Mouse (Mus musculus) ES-E14 (cell line): ENCODE data around the gene Rpl5. TPM values are rescaled to one million over a fixed set of nuclear protein-coding genes. Genes with fewer than 3 reads are reported as not detected.

ENCODE experiments used
- DNase-seq: peaks from one replicate; pipeline ENCODE4 v3.0.0-alpha.2; 2013; ENCODE audit warnings: low read depth, low spot score
- H3K27ac ChIP-seq: 2 replicates; pipeline ENCODE4 v1.5.1; 2012; ENCODE audit warnings: low read depth, mild to moderate bottlenecking, low read length, moderate library complexity, mixed read lengths; ENCODE audit not compliant: poor library complexity, insufficient read depth, severe bottlenecking
- H3K36me3 ChIP-seq: 2 replicates; pipeline ENCODE4 v1.6.1; 2012; ENCODE audit warnings: mild to moderate bottlenecking, low read length, moderate library complexity, mixed read lengths; ENCODE audit not compliant: control insufficient read depth, poor library complexity, insufficient read depth, severe bottlenecking
- H3K4me1 ChIP-seq, 2 experiments: fragments of 150-350 bp in 1 of 2; sonication (generic) in 1 of 2; 2 replicates each; pipeline ENCODE4 v1.6.1; 2012; ENCODE audit warnings: low read length in 2 of 2, mild to moderate bottlenecking in 1 of 2, mixed read lengths in 1 of 2; ENCODE audit not compliant: control insufficient read depth in 2 of 2, insufficient read depth in 2 of 2, poor library complexity in 1 of 2
- H3K4me3 ChIP-seq, 2 experiments: fragments of 150-350 bp in 1 of 2; sonication (generic) in 1 of 2; 2 replicates each; pipeline ENCODE4 v1.5.1; 2012; ENCODE audit warnings: low read length in 2 of 2, low read depth in 1 of 2, mild to moderate bottlenecking in 1 of 2, mixed read lengths in 1 of 2; ENCODE audit not compliant: insufficient read depth in 1 of 2, poor library complexity in 1 of 2, severe bottlenecking in 1 of 2
- H3K9ac ChIP-seq: 2 replicates; pipeline ENCODE4 v1.6.1; 2012; ENCODE audit warnings: low read depth, mild to moderate bottlenecking, low read length, mixed read lengths; ENCODE audit not compliant: poor library complexity, insufficient read depth, severe bottlenecking
- H3K9me3 ChIP-seq: fragments of 150-350 bp; sonication (generic); 2 replicates; pipeline ENCODE4 v1.6.1; 2012; ENCODE audit warnings: low read depth, mild to moderate bottlenecking, low read length; ENCODE audit not compliant: control insufficient read depth, insufficient read depth
- CHD2 ChIP-seq: IDR thresholded peaks from 2 replicates; pipeline ENCODE4 v1.6.1; 2014; ENCODE audit warnings: mild to moderate bottlenecking, low read depth, low read length, inconsistent platforms
- HCFC1 ChIP-seq: IDR thresholded peaks from 2 replicates; pipeline ENCODE4 v1.6.1; 2012; ENCODE audit warnings: low read length, inconsistent platforms, borderline replicate concordance; ENCODE audit not compliant: insufficient read depth
- MAFK ChIP-seq: IDR thresholded peaks from 2 replicates; pipeline ENCODE4 v1.6.1; 2014; ENCODE audit warnings: mild to moderate bottlenecking, low read depth, low read length, inconsistent platforms; ENCODE audit not compliant: insufficient read depth
- ZC3H11A ChIP-seq: IDR thresholded peaks from 2 replicates; pipeline ENCODE4 v1.6.1; 2012; ENCODE audit warnings: low read depth, mild to moderate bottlenecking, inconsistent platforms, low read length, borderline replicate concordance
- ZNF384 ChIP-seq: IDR thresholded peaks from 2 replicates; pipeline ENCODE4 v1.6.1; 2012; ENCODE audit warnings: low read depth, low read length, inconsistent platforms
- in situ Hi-C, 2 experiments: fragments of 600-800 bp; cut with MboI; formaldehyde crosslinking; loops; one replicate each; pipeline ENCODE4 v1.15.1; 2025; ENCODE audit warnings: low sequenced_read_pairs in 2 of 2, inconsistent platforms in 1 of 2; ENCODE audit not compliant: unreplicated experiment in 2 of 2
- total RNA-seq: library from RNA; depleted of rRNA; stranded (reverse); fragments of 300-350 nt; gene quantifications from 2 replicates; pipeline ENCODE4 v1.2.3, GENCODE M21; 2012

Rpl5 gene
- total RNA-seq, 1 experiment, result 752 TPM

DNA sequence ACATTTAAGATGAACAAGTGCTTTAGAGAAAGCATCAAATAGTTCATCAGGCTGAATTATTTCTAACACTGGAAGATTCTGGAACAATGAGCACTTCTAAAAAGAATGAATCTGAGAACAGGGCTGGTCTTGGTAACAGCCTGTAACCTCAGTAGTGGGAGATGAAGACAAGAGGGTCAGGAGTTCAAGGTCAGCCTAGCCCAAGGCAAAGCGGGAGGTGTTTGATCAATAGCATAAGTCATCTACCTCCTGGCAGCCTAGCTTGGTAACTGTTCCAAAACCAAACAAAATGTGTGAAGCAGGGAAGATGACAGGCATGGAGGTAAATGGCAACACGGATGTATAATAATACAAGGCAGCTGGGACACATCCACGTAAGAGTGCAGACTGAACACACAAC lies 36.3 kb upstream of the Rpl5 start:
- no peak overlapping the region for H3K9ac ChIP-seq
- TF ChIP-seq MAFK (no peak), ZNF384 (no peak), HCFC1 (no peak), CHD2 (no peak), ZC3H11A (no peak)
- in situ Hi-C loops, result no loop called here

DNA sequence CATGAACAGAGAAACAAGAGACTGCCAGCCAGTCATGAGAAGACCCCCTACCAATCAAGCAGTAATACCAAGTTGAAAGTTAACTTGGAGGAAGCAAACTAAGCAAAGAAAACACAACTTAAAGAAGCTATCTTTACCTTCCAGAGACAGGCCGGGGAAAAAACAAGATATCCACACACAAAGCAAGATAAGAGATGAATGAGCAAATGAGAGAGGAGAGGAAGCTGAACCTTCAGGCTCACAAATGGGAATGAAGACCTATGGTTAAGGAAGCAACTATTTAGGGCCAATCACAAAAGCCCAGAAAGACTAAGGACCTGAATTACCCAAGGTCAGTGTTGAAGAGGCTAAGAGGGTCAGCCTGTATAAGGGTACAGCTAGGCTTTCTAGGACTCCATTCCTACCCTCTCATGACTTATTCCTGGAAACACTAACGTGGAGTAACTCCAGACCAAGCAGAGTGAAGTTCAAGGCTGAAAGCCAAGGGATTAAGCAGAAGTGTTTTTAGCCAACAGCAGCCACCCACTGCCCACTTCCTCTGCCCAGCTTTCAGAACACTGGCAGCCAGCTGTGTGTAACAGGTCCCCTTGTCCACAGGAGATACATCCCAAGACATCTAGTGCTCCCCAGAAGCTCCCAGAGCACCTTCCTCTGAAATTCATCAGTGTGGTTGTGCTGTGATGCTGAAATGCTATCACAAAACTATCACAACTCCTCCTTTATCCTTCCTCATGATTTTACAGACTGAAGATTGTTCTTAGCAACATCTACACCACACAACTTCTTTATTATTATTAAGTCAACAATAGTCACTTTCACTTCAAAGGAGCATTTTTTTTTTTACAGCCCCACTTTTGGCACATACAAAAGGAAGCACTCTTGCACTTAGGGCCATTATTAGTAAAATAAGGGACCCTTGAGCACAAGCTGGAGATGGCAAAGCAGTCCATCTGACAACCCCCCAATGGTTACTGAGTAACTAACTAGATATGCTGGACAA lies 33.9 kb upstream of the Rpl5 start:
- in situ Hi-C loops, result no loop called here
- H3K4me1 ChIP-seq, result peaks cover 6 to 9% of the 10 kb centered on the region in 2 experiments
- no peak overlapping the region for H3K4me3 ChIP-seq
- no peak for DNase-seq
- no peak overlapping the region for H3K9ac ChIP-seq
- no peak overlapping the region for H3K27ac ChIP-seq
- H3K9me3 ChIP-seq, result no peaks in the 10 kb centered on the region
- no peaks in the 10 kb centered on the region for H3K36me3 ChIP-seq
- no peak for TF ChIP-seq ZNF384
- no peak for TF ChIP-seq HCFC1
- no peak for TF ChIP-seq CHD2
- no peak for TF ChIP-seq MAFK
- TF ChIP-seq ZC3H11A, result no peak

More for the DNA sequence above, 36.3 kb upstream of the Rpl5 start:
- Histone ChIP-seq H3K36me3 (no peaks in the 10 kb centered on the region), H3K27ac (no peak overlapping the region), H3K4me1 (peaks cover 6 to 9% of the 10 kb centered on the region in 2 experiments), H3K4me3 (no peak overlapping the region), H3K9me3 (no peaks in the 10 kb centered on the region)
- no peak for DNase-seq

DNA sequence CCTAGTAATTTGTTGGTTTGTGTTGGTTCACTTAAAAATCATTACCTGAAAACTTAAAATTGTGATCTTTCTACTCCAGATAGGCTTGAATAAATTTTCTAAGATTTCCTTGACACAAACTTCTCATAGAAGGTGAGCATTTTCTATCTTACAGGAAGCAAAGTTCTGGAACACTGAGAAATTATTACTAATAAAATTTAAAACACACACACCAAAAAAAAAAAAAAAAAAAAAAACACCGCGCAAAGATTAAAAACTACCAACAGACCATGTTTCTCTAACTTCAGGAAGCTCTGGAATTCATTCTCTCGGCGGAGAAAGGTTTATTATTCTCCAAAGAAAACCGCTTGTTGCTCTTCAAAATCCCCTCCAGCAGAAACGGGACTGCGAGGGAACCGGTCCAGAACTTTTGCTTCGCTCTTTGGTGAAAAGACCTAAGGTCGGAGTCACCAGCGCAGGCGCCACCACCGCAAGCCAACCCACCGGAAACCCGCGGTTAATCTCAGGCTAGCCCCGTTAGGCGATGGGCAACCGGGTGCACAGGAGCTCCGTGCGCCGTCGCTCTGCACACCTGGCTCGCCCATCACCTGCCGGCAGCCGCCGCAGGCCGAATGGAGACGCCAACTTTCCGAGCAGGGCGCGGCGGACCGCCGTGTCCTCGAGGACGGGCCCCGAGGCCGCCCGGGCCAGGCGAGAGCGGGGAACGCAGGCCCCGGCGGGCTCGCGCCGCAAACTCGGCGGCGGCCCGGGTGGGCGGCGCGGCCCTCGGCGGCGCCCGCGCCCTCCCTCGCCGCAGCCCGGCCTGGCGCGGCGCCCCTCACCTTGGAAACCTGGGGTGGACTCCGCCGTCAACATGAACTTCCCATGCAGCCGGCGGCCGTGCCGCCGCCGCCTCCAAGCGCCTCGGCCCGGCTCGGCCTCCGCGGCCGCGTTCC lies 32.1 kb upstream of the Rpl5 start:
- no peak for TF ChIP-seq MAFK
- peak; percentile 57; the same call in 1 of the 2 replicates for TF ChIP-seq ZNF384
- Histone ChIP-seq H3K36me3 (no peaks in the 10 kb centered on the region), H3K4me3 (peak overlapping the region; percentile 96 to 98), H3K9me3 (no peaks in the 10 kb centered on the region), H3K4me1 (peaks cover 6 to 9% of the 10 kb centered on the region in 2 experiments; a peak in 3 of 4 replicates), H3K27ac (peak overlapping the region; percentile 89), H3K9ac (peak overlapping the region; percentile 97)
- in situ Hi-C loops, result no loop called here
- peak; percentile 21 for DNase-seq

DNA sequence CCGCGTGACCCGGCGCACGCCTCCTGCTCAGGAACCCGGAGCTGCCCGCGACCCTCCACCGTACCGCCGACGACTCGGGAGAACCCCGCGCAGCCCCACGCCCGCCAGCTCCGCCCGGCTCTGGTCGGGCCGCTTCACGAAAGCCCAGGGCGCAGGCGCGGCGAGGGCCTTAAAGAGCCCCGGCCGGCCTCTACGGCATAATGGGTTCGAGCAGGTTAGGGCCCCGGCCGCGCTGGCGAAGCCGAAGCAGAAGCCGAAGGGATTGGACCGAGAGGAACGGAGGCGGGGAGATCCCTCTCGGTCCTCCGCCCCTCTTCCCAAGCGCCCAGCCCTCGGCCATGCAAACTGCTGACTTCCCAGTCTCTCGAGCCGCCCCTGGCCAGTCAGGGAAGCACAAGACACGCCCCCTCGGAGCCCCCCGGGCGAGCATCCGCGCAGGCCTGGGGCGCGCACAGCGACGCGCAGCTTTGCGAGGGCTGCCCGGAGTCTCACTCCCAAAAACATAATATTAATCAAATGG lies 31.3 kb upstream of the Rpl5 start:
- in situ Hi-C loops, result no loop called here
- TF ChIP-seq MAFK (peak; percentile 79), ZNF384 (no peak), CHD2 (no peak), HCFC1 (no peak), ZC3H11A (no peak)
- peak; percentile 94 for DNase-seq
- Histone ChIP-seq H3K9me3 (no peaks in the 10 kb centered on the region), H3K27ac (peak overlapping the region; percentile 89), H3K4me1 (peaks cover 4 to 5% of the 10 kb centered on the region in 2 experiments; a peak in 2 of 4 replicates), H3K36me3 (no peaks in the 10 kb centered on the region), H3K4me3 (peak overlapping the region; percentile 96 to 98), H3K9ac (peak overlapping the region; percentile 97)
